Mouse (Mus musculus) adrenal gland, adult 8-10 months (tissue): Measurements from ENCODE around the gene Psmd9. TPM values are rescaled to one million over a fixed set of nuclear protein-coding genes. Genes with fewer than 3 reads are reported as not detected.

Source experiments
- DNase-seq: peaks from one replicate; pipeline ENCODE4 v3.0.0; 2022
- total RNA-seq, 4 experiments: library from RNA; stranded (reverse); gene quantifications; 2 replicates each; pipeline ENCODE4 v1.2.4; 2022

The Psmd9 gene
- total RNA-seq, 4 experiments from 2014 or later = 23.3 to 33.3 (median 28.0) TPM

GRCm38 (mm10) chr5:123150641-123151040, 18.6 kb upstream of the Psmd9 start:
- DNase-seq = no peak

DNA sequence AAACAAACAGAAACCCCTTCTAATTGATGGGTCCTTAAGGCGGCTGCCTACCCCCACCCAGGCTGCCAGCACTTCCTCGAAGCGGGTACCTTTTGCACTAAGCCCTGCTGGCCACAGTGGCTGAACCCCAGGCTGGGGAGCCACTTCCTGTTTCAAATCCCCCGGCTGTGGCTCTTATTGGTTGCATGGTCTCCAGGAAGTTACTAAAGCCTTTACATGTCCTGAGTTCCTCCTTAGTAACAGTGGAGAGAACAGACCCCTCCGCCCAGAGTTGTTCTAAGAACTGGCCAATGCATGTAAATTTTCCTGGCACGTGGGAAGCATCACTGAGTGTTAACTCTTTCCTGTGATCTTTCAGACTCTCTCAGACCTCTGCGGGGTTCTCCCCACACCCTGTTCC, 18.1 kb upstream of the Psmd9 start:
- DNase-seq = no peak

- DNase-seq = no peak
Measured at GRCm38 (mm10) chr5:123151707-123152362, 17.4 kb upstream of the Psmd9 start.

DNA sequence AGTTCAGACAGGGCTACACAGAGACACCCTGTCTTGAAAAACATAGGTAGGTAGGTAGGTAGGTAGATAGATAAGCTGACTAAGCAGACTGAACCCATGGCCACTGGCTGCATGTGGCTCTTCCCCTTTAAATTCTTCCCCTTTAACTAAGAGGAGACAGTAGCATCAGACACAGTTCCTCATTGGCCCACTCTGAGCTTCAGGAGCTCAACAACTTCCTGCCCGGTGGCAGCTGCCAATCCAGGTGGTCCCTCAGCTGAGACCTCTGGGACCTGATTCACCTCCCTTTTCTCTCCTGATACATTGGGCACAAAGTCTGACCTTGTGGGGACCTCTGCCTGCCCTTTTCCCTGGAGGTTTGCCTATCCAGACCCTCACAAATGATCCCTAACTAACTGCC, 16.3 kb upstream of the Psmd9 start:
- no peak for DNase-seq

GRCm38 (mm10) chr5:123155425-123155824, 13.8 kb upstream of the Psmd9 start:
- DNase-seq = no peak

DNA sequence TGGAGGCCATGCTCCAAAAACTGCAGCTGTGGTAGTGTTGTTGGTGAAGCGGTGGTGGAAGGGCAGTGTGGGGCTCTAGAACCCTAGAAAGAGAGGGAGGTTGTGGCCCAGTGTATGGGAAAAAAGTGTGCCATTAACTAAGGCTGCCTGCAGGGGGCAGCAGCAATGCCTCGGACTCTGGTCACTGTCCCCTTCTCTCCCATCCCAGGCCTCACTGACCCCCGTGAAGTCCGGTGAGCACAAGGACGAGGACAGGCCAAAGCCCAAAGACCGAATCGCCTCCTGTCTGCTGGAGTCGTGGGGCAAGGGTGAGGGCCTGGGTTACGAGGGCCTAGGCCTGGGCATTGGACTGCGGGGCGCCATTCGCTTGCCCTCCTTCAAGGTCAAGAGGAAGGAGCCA, 12.4 kb upstream of the Psmd9 start:
- no peak for DNase-seq

GRCm38 (mm10) chr5:123157972-123158371, 11.2 kb upstream of the Psmd9 start:
- DNase-seq = no peak

DNA sequence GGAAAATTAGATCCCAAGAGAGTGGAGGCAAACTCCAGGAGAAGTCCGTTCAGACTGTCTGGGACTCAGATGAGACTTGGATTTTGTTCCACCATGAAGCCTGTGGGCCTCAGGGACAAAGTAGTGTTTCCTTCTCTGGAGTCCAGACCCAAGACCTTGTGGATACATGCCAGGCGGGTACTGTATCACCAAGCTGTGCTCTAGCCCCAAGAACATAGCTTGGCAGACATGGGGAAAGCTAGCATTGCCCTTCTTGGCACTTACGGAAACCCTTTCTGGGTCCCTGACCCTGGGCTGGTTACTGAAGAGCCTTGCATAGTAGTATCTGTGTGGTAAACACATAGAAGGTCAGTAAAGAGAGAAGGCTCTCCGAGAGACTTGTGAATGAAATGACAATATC, 9.8 kb upstream of the Psmd9 start:
- peak; percentile 78 for DNase-seq

- DNase-seq = no peak
Measured at GRCm38 (mm10) chr5:123159866-123160265, 9.3 kb upstream of the Psmd9 start.

- peak; percentile 72 for DNase-seq
Measured at GRCm38 (mm10) chr5:123160341-123160740, 8.9 kb upstream of the Psmd9 start.

- DNase-seq = no peak
Measured at GRCm38 (mm10) chr5:123162942-123163341, 6.3 kb upstream of the Psmd9 start.

GRCm38 (mm10) chr5:123166437-123166836, 2.8 kb upstream of the Psmd9 start:
- DNase-seq = no peak

DNA sequence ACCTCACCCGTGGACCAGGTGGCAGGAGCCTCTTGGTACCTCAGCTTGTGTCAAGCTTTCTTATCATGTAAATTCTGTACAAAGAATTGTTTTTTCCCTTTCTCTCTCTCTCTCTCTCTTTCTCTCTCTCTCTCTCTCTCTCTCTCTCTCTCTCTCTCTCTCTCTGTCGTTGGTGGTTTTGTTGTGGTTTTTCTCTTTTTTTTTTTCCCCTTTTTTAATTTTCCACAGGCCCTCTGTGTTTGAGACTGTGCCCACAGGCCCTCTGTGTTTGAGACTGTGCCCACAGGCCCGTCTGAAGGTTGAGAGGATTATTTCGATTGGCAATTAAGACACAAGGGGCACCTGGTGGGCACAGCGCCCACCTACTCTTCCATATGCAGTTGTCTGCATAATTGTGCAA, 1.6 kb upstream of the Psmd9 start:
- DNase-seq = no peak

DNA sequence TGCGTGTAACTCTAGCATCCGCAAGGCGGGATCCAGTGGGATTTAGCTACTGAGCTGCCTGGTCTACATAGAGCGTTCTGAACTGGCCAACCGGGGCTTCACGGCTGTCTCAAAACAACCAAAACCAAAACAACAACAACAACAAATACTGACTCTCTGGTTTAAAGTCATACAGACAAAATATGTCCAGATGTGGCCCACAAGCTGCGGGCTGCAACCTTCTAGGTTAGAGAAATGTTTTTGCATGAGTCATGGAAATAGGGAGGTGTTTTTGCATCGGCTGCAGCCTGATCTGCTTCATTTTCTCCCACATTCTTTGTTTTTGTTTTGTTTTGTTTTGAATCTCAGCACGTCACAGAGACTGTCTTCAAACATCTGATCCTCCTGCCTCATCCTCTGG, 1.2 kb downstream of the Psmd9 start:
- DNase-seq = no peak

DNA sequence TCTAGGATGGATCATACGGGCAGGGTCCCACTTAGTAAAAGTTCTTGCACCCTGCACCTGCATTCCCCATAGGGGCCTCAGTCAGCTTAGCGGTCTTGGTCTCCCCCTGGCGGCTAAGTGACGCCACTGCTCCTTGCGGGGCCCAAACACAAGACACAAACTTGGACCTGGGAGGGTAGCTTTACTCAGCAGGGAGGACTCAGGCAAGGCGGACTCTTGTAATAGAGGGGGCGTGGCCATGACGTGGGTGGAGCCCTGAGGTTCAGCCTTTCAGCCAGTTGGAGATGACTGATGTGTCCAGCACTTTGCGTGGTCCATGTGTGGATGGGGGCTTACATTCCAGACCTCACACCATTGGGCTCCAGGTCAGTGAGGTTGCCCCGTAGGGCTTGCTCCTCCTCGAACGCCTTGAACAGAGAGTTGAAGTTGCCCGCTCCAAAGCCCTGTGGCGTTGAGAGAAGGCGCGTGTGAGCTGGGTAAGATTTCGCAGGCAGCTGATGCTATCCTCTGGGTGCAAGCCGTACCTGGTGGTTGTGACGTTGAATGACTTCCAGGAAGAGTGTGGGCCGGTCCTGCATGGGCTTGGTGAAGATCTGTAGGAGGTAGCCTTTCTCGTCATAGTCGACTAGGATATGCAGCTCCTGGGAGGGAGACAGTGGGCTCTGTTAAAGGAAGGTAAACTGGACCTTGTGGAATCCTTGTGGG, 2.6 kb downstream of the Psmd9 start:
- DNase-seq = peak; percentile 74

DNA sequence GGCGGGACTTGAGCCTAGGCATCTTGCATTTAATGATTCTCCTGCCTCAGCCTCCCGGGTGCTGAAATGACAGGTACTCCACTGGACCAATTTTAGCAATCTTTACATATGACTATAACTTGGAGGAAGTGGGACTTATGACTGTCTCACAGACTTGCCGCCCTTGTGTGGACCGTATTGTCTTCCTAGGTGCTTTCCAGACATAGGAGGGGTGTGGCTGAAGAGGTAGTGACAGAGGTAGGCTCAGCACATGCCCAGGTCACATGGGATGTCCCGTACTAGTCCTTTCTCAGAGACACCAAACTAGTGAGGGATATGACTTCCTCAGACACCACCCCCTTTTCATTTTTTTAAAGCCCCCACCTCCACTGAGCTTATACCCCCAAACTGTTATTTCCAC, 9.6 kb downstream of the Psmd9 start:
- DNase-seq = no peak

- no peak for DNase-seq
Measured at GRCm38 (mm10) chr5:123180390-123180789, 11.2 kb downstream of the Psmd9 start.

DNA sequence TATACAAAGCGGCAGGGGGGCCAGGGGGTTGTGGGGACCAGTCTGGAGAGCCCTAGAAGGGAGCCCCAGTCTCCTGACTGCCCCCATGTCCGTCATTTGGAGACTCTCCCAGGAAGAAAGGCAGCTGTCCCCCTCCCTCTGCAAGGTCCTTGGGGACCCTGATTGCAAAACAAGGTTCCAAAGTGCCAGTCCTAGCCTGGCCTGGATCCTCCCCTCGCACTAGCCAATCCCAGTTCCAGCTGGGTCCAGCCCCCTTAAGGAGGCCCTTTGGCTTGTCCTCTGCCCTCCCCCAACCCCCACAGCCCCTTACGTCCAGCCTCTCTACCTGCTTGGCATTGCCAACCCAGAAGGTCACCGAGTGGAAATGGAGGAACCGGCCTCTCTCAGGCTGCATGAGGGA, 12.3 kb downstream of the Psmd9 start:
- no peak for DNase-seq

- DNase-seq = no peak
Measured at GRCm38 (mm10) chr5:123182651-123183050, 13.4 kb downstream of the Psmd9 start, which contains the start of gene Hpd. TSS of gene Hpd (minus strand) at chr5:123182727.

- DNase-seq = no peak
Measured at GRCm38 (mm10) chr5:123185966-123186365, 16.8 kb downstream of the Psmd9 start.

GRCm38 (mm10) chr5:123187306-123187705, 18.1 kb downstream of the Psmd9 start:
- no peak for DNase-seq

GRCm38 (mm10) chr5:123190912-123191311, 21.7 kb downstream of the Psmd9 start:
- DNase-seq = no peak

DNA sequence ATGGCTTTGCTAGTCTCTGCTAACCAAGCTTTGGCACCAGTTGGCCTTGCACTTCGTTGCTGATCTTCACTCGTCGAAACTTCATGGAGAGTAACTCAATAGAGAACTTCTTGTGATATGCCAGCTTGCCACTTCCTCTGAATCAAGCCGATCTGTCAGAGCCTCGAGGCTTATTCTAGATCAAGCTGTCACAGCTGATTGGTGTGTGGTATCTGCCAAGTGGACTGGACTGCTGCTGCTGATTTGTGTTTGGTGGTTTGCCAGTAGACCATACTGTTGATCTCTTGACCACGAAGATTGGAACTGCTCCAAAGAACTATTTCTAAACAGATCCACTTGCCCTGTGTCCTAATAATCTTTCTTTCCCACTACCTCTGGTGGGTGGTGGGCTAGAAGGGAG, 22.2 kb downstream of the Psmd9 start:
- DNase-seq = no peak

DNA sequence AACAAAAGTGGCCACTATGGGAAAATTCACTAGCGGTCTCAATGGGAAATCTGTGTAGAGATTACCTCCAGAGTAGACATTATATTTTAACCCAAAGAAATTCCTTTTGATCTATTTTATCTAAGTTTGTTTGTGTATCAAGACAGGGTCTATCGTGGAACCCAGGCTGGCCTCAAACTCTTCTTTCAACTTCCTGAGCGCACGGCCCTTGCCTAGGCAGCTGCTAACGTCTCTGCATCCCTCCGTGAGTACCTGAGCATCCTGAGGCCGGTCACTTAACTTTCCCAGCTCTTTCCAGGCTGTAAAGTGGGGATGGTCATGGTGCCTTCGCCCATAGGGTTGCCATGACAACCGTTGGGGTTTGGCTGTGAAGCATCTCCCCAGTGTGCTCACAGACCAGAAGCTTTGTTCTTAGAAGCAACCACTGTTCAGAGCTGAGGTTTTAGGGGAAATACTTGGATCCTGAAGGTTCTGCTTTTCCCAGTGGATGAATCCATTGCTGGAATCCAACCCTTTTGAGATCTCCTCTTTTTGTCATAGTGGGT, 23.5 kb downstream of the Psmd9 start:
- DNase-seq = no peak
